Mouse (Mus musculus) MEL (cell line): ENCODE measurements around the gene Pradc1. TPM values are rescaled to one million over a fixed set of nuclear protein-coding genes. Genes with fewer than 3 reads are reported as not detected.
A peak's percentile ranks its signal among the peaks of the same experiment; 100 is the strongest.

Experiments
- DNase-seq: peaks from one replicate; pipeline ENCODE4 v3.0.0; 2011; ENCODE audit warnings: low read depth, low spot score
- H3K27ac ChIP-seq: 2 replicates; pipeline ENCODE4 v1.5.1; 2012; ENCODE audit warnings: low read depth, mild to moderate bottlenecking, control low read depth, low read length, moderate library complexity; ENCODE audit not compliant: control insufficient read depth
- H3K27me3 ChIP-seq, 2 experiments: fragments of 150-350 bp in 1 of 2; sonication (generic) in 1 of 2; 2 replicates each; pipeline ENCODE4 v1.6.1; 2012; ENCODE audit warnings: low read length in 2 of 2, mild to moderate bottlenecking in 2 of 2, improper control_type of control experiment in 1 of 2, moderate library complexity in 1 of 2; ENCODE audit not compliant: insufficient read depth in 2 of 2, control insufficient read depth in 1 of 2
- H3K36me3 ChIP-seq, 2 experiments: 2 replicates each; pipeline ENCODE4 v1.6.1; 2012 to 2014; ENCODE audit warnings: low read length in 2 of 2, improper control_type of control experiment in 1 of 2, inconsistent platforms in 1 of 2, mild to moderate bottlenecking in 1 of 2; ENCODE audit not compliant: insufficient read depth in 2 of 2, control insufficient read depth in 1 of 2
- H3K4me1 ChIP-seq, 2 experiments: fragments of 150-350 bp in 1 of 2; sonication (generic) in 1 of 2; 2 replicates each; pipeline ENCODE4 v1.6.1; 2012; ENCODE audit warnings: low read length in 2 of 2, improper control_type of control experiment in 1 of 2, mild to moderate bottlenecking in 1 of 2; ENCODE audit not compliant: insufficient read depth in 2 of 2, control insufficient read depth in 1 of 2
- H3K4me3 ChIP-seq, 2 experiments: fragments of 150-350 bp in 1 of 2; sonication (generic) in 1 of 2; 2 replicates each; pipeline ENCODE4 v1.5.1; 2012; ENCODE audit warnings: low read depth in 2 of 2, low read length in 2 of 2, mild to moderate bottlenecking in 2 of 2, moderate library complexity in 2 of 2, control low read depth in 1 of 2, improper control_type of control experiment in 1 of 2; ENCODE audit not compliant: control insufficient read depth in 1 of 2, insufficient read depth in 1 of 2
- H3K79me2 ChIP-seq: 2 replicates; pipeline ENCODE4 v1.6.1; 2012; ENCODE audit warnings: mild to moderate bottlenecking, low read length, moderate library complexity; ENCODE audit not compliant: control insufficient read depth, poor library complexity, insufficient read depth
- H3K9ac ChIP-seq: 2 replicates; pipeline ENCODE4 v1.6.1; 2012; ENCODE audit warnings: low read depth, mild to moderate bottlenecking, control low read depth, low read length, moderate library complexity; ENCODE audit not compliant: control insufficient read depth, poor library complexity, severe bottlenecking
- H3K9me3 ChIP-seq: fragments of 150-350 bp; sonication (generic); replicated peaks from 2 replicates; pipeline ENCODE4 v1.6.1; 2012; ENCODE audit warnings: mild to moderate bottlenecking, low read length, improper control_type of control experiment, moderate library complexity; ENCODE audit not compliant: insufficient read depth
- BHLHE40 ChIP-seq: IDR thresholded peaks from 2 replicates; pipeline ENCODE4 v1.6.1; 2012; ENCODE audit warnings: low read depth, mild to moderate bottlenecking, inconsistent platforms, low read length, improper control_type of control experiment, borderline replicate concordance
- E2F4 ChIP-seq: IDR thresholded peaks from 2 replicates; pipeline ENCODE4 v1.6.1; 2011; ENCODE audit warnings: low read depth, low read length, improper control_type of control experiment, borderline replicate concordance
- EP300 ChIP-seq, 2 experiments: IDR thresholded peaks; 2 replicates each; pipeline ENCODE4 v1.6.1; 2011; ENCODE audit warnings: improper control_type of control experiment in 2 of 2, low read length in 2 of 2, low read depth in 1 of 2, mild to moderate bottlenecking in 1 of 2
- GABPA ChIP-seq: IDR thresholded peaks from 2 replicates; pipeline ENCODE4 v1.6.1; 2012; ENCODE audit warnings: low read depth, mild to moderate bottlenecking, inconsistent platforms, low read length, improper control_type of control experiment, moderate library complexity
- GATA1 ChIP-seq: IDR thresholded peaks from 2 replicates; pipeline ENCODE4 v1.6.1; 2011; ENCODE audit warnings: low read depth, low read length, improper control_type of control experiment
- JUND ChIP-seq: IDR thresholded peaks from 2 replicates; pipeline ENCODE4 v1.6.1; 2011; ENCODE audit warnings: low read depth, mild to moderate bottlenecking, improper control_type of control experiment, low read length
- KAT2A ChIP-seq: conservative IDR thresholded peaks from 2 replicates; pipeline ENCODE4 v1.6.1; 2012; ENCODE audit warnings: low read depth, low read length, improper control_type of control experiment, inconsistent platforms
- MAFK ChIP-seq: IDR thresholded peaks from 2 replicates; pipeline ENCODE4 v1.6.1; 2011; ENCODE audit warnings: low read depth, mild to moderate bottlenecking, low read length, improper control_type of control experiment, borderline replicate concordance
- MAX ChIP-seq: IDR thresholded peaks from 2 replicates; pipeline ENCODE4 v1.6.1; 2011; ENCODE audit warnings: low read length, improper control_type of control experiment
- MXI1 ChIP-seq: IDR thresholded peaks from 2 replicates; pipeline ENCODE4 v1.6.1; 2011; ENCODE audit warnings: mild to moderate bottlenecking, low read depth, low read length, improper control_type of control experiment
- MYB ChIP-seq: IDR thresholded peaks from 2 replicates; pipeline ENCODE4 v1.6.1; 2011; ENCODE audit warnings: mild to moderate bottlenecking, low read depth, low read length, improper control_type of control experiment
- MYC ChIP-seq: IDR thresholded peaks from 2 replicates; pipeline ENCODE4 v1.6.1; 2011; ENCODE audit warnings: low read depth, mild to moderate bottlenecking, low read length, improper control_type of control experiment, moderate library complexity
- NRF1 ChIP-seq: IDR thresholded peaks from 2 replicates; pipeline ENCODE4 v1.6.1; 2014; ENCODE audit warnings: low read depth, mild to moderate bottlenecking, inconsistent platforms, low read length, improper control_type of control experiment, moderate library complexity; ENCODE audit not compliant: poor library complexity, insufficient read depth, severe bottlenecking
- POLR2A ChIP-seq, 2 experiments: IDR thresholded peaks; 2 replicates each; pipeline ENCODE4 v1.6.1; 2011 to 2012; ENCODE audit warnings: low read length in 2 of 2, mild to moderate bottlenecking in 2 of 2, control low read depth in 1 of 2, improper control_type of control experiment in 1 of 2, low read depth in 1 of 2, moderate library complexity in 1 of 2; ENCODE audit not compliant: control insufficient read depth in 1 of 2, insufficient read depth in 1 of 2, poor library complexity in 1 of 2
- RAD21 ChIP-seq: IDR thresholded peaks from 2 replicates; pipeline ENCODE4 v1.6.1; 2011; ENCODE audit warnings: mild to moderate bottlenecking, low read depth, low read length, improper control_type of control experiment
- RCOR1 ChIP-seq: IDR thresholded peaks from 2 replicates; pipeline ENCODE4 v1.6.1; 2012; ENCODE audit warnings: low read depth, mild to moderate bottlenecking, inconsistent platforms, low read length, improper control_type of control experiment
- SIN3A ChIP-seq: IDR thresholded peaks from 2 replicates; pipeline ENCODE4 v1.6.1; 2012; ENCODE audit warnings: low read length, improper control_type of control experiment, inconsistent platforms
- SMC3 ChIP-seq: IDR thresholded peaks from 2 replicates; pipeline ENCODE4 v1.6.1; 2011; ENCODE audit warnings: low read depth, low read length, improper control_type of control experiment
- TCF12 ChIP-seq: IDR thresholded peaks from 2 replicates; pipeline ENCODE4 v1.6.1; 2014; ENCODE audit warnings: low read depth, mild to moderate bottlenecking, inconsistent platforms, low read length, improper control_type of control experiment, moderate library complexity
- UBTF ChIP-seq: IDR thresholded peaks from 2 replicates; pipeline ENCODE4 v1.6.1; 2012; ENCODE audit warnings: low read depth, mild to moderate bottlenecking, inconsistent platforms, low read length, improper control_type of control experiment, moderate library complexity, borderline replicate concordance; ENCODE audit not compliant: insufficient read depth
- USF2 ChIP-seq, 2 experiments: IDR thresholded peaks; 2 replicates each; pipeline ENCODE4 v1.6.1; 2011 to 2012; ENCODE audit warnings: improper control_type of control experiment in 2 of 2, low read length in 2 of 2, borderline replicate concordance in 1 of 2, inconsistent platforms in 1 of 2, low read depth in 1 of 2, mild to moderate bottlenecking in 1 of 2; ENCODE audit not compliant: insufficient read depth in 1 of 2
- ZC3H11A ChIP-seq: IDR thresholded peaks from 2 replicates; pipeline ENCODE4 v1.6.1; 2012; ENCODE audit warnings: low read depth, mild to moderate bottlenecking, inconsistent platforms, low read length, improper control_type of control experiment
- ZKSCAN1 ChIP-seq: IDR thresholded peaks from 2 replicates; pipeline ENCODE4 v1.6.1; 2012; ENCODE audit warnings: low read depth, mild to moderate bottlenecking, inconsistent platforms, low read length, improper control_type of control experiment, moderate library complexity
- ZMIZ1 ChIP-seq: IDR thresholded peaks from 2 replicates; pipeline ENCODE4 v1.6.1; 2012; ENCODE audit warnings: low read depth, mild to moderate bottlenecking, inconsistent platforms, low read length, improper control_type of control experiment, moderate library complexity
- ZNF384 ChIP-seq: IDR thresholded peaks from 2 replicates; pipeline ENCODE4 v1.6.1; 2012; ENCODE audit warnings: low read depth, mild to moderate bottlenecking, inconsistent platforms, low read length, improper control_type of control experiment
- polyA plus RNA-seq, 2 experiments: library from polyadenylated mRNA; stranded (reverse) in 1 of 2; unstranded in 1 of 2; fragments of >175 nt in 1 of 2; fragments of >200 nt in 1 of 2; gene quantifications; 2 replicates each; pipeline versions ENCODE4 v1.2.1 to v1.2.4; 2012; ENCODE audit warnings: low replicate concordance in 2 of 2, low read depth in 1 of 2; ENCODE audit not compliant: insufficient read length in 2 of 2, insufficient read depth in 1 of 2, missing spikeins in 1 of 2
- total RNA-seq: library from RNA; depleted of rRNA; stranded (reverse); fragments of 300-350 nt; gene quantifications from 2 replicates; pipeline ENCODE4 v1.2.3, GENCODE M21; 2012

Pradc1 gene
- total and polyA plus RNA-seq, 3 experiments: 33.6 to 47.9 TPM; not detected in 1

DNA sequence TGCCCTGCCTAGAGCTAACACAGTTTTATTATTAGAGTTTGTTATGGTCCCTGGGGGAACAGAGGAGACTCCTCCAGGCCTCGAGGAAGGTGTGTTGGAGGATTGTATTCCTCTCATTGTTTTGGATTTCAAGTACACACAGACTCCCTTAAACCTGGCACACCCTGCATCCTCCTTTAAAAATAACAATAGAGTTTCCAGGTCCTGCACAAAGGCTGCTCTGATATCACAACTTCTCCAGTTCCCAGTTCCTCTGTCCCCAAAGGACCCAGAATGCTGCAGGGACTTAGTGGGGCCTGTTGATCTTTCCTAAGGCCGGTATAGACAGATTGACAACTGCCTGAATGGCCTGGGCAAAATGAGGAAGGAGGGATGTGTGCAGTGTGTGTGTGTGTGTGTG is 49.2 kb downstream of the Pradc1 start:
- peak; percentile 47 for DNase-seq
- Histone ChIP-seq H3K9me3 (no peaks in the 10 kb centered on the region), H3K9ac (no peak overlapping the region), H3K4me1 (peaks cover 0 to 8% of the 10 kb centered on the region in 2 experiments; a peak in 2 of 4 replicates), H3K36me3 (peaks cover 0 to 2% of the 10 kb centered on the region in 2 experiments; a peak in 1 of 4 replicates), H3K79me2 (no peaks in the 10 kb centered on the region), H3K4me3 (no peak overlapping the region), H3K27ac (no peak overlapping the region), H3K27me3 (peaks cover 5 to 10% of the 10 kb centered on the region in 2 experiments; a peak in 2 of 4 replicates)
- TF ChIP-seq MXI1: no peak
- TF ChIP-seq MAX: no peak
- no peak for TF ChIP-seq TCF12
- TF ChIP-seq NRF1: no peak
- no peak for TF ChIP-seq MYB
- TF ChIP-seq BHLHE40: no peak
- no peak for TF ChIP-seq EP300 (IDR thresholded peaks at IDR 0.05; ENCODE audit: low read depth in 1 of 2, low read length in 2 of 2)
- no peak for TF ChIP-seq ZKSCAN1
- TF ChIP-seq E2F4: no peak
- TF ChIP-seq GATA1: no peak
- no peak for TF ChIP-seq RAD21
- TF ChIP-seq GABPA: no peak
- no peak for TF ChIP-seq KAT2A
- no peak for TF ChIP-seq SIN3A
- TF ChIP-seq ZC3H11A: no peak
- TF ChIP-seq POLR2A (IDR thresholded peaks at IDR 0.05; ENCODE audit: control insufficient read depth in 1 of 2, insufficient read depth in 1 of 2, low read depth in 1 of 2, low read length in 2 of 2, poor library complexity in 1 of 2): no peak
- no peak for TF ChIP-seq UBTF

DNA sequence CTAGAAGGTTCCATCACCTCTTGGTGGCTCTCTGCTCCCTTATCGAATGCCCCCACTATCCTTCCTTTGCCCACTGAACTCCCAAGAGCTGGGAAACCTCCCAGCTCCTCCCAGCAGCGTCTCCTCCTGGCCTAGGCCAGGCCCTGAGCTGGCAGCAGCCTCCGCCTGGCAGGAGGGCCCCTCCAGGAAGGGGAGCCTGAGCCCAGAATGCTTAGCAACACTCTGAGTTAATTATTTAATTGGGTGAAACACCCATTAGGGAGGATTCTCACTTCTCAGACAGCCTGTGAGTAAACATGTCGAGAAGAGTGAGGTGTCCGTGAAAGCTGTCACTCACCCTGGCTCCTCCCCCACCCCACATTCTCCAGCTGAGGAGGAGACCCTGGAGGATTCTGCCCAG is 52.1 kb downstream of the Pradc1 start:
- Histone ChIP-seq H3K27ac (no peak overlapping the region), H3K9ac (no peak overlapping the region), H3K4me3 (no peak overlapping the region), H3K27me3 (peaks cover 2 to 3% of the 10 kb centered on the region in 2 experiments; a peak in 1 of 4 replicates), H3K36me3 (peaks cover 0 to 2% of the 10 kb centered on the region in 2 experiments; a peak in 1 of 4 replicates), H3K9me3 (no peaks in the 10 kb centered on the region), H3K79me2 (no peaks in the 10 kb centered on the region), H3K4me1 (peaks cover 0 to 8% of the 10 kb centered on the region in 2 experiments; a peak in 2 of 4 replicates)
- no peak for DNase-seq
- TF ChIP-seq MAFK (no peak), MXI1 (no peak), POLR2A (IDR thresholded peaks at IDR 0.05; ENCODE audit: control insufficient read depth in 1 of 2, insufficient read depth in 1 of 2, low read depth in 1 of 2, low read length in 2 of 2, poor library complexity in 1 of 2) (no peak), SMC3 (no peak), ZNF384 (no peak), RCOR1 (no peak), ZMIZ1 (no peak), USF2 (IDR thresholded peaks at IDR 0.05; ENCODE audit: borderline replicate concordance in 1 of 2, insufficient read depth in 1 of 2, low read depth in 1 of 2, low read length in 2 of 2) (no peak), UBTF (no peak), MYC (no peak), GABPA (no peak), JUND (no peak)
